Mouse (Mus musculus) lung, adult 2 months (tissue): Measurements from ENCODE around the gene Sec24b. TPM values are rescaled to one million over a fixed set of nuclear protein-coding genes. Genes with fewer than 3 reads are reported as not detected.

ENCODE experiments used
- DNase-seq: peaks from one replicate; pipeline ENCODE4 v3.0.0; 2022
- H3K4me1 ChIP-seq: fragments of 200-500 bp; 2 replicates; pipeline ENCODE4 v1.6.1; 2011; ENCODE audit warnings: low read length; ENCODE audit not compliant: control insufficient read depth, insufficient read depth
- H3K4me3 ChIP-seq: fragments of 200-500 bp; replicated peaks from 2 replicates; pipeline ENCODE3; 2011; ENCODE audit warnings: low read depth, mild to moderate bottlenecking, control low read depth, low read length; ENCODE audit errors: extremely low read depth
- CTCF ChIP-seq: fragments of 200-500 bp; IDR thresholded peaks from 2 replicates; pipeline ENCODE4 v1.5.1; 2011; ENCODE audit warnings: mild to moderate bottlenecking, low read length, control low read depth; ENCODE audit not compliant: insufficient read depth
- POLR2A ChIP-seq: fragments of 200-500 bp; IDR thresholded peaks from 2 replicates; pipeline ENCODE4 v1.6.1; 2011; ENCODE audit warnings: low read depth, mild to moderate bottlenecking, control low read depth, low read length, borderline replicate concordance; ENCODE audit errors: extremely low read depth
- WGBS: fragments of 180-500 bp; shearing (Covaris S2); methylation state at CpG from one replicate; pipeline ENCODE4 v1.1.7; 2018; 5-methylcytosine and 5-hydroxymethylcytosine counted together
- polyA plus RNA-seq: library from polyadenylated mRNA; depleted of rRNA; stranded (reverse); fragments of >200 nt; gene quantifications from 2 replicates; pipeline ENCODE4 v1.2.3, GENCODE M21; 2012; rRNA removed

Gene Sec24b
- polyA plus RNA-seq, 1 experiment: 72.6 TPM

DNA sequence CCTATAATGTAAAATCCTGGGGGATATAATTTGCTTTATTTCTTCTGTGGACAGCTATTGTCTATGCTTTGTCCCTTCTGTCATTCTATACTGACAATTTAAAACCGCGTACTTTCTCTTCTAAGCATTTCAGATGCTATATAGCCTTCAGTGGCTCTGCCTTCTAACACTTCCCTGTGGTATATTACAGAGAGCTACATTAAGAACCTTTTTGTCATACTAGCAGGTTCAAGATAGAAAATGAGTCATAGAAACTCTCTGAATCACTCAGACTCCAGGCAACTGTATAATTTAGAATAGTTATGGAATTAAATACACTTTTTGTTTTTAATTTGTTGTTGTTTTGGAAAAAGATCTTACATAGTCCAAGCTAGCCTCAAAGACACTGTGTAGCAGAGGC is 120.6 kb downstream of the Sec24b start:
- DNase-seq: no peak
- TF ChIP-seq POLR2A (no peak), CTCF (no peak)
- no peaks in the 10 kb centered on the region for H3K4me1 ChIP-seq
- H3K4me3 ChIP-seq: no peak overlapping the region
- WGBS: 93% methylated on average over 2 of the region's 2 CpGs

DNA sequence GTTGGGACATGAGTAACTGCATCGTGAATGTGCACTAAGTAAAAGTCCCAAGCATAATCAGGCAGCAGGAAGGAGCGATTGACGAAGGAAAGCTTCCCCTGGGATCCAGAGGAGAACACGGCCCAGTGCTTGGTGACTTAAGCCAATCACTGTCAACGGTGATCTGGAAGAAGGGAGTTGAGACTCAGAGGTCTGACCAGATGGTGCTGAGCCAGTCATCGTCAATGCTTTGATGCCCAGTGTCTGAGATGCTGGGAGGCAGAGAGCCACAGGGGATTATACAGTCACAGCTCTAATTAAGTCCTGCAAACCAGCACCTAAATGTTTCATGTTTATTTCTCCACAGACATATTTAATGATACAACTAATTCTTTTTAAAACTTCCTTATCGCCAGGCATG is 122.3 kb downstream of the Sec24b start:
- H3K4me1 ChIP-seq: no peaks in the 10 kb centered on the region
- DNase-seq: no peak
- H3K4me3 ChIP-seq: no peak overlapping the region
- WGBS: 69% methylated on average over 7 of the region's 7 CpGs
- no peak for TF ChIP-seq CTCF
- TF ChIP-seq POLR2A: no peak

DNA sequence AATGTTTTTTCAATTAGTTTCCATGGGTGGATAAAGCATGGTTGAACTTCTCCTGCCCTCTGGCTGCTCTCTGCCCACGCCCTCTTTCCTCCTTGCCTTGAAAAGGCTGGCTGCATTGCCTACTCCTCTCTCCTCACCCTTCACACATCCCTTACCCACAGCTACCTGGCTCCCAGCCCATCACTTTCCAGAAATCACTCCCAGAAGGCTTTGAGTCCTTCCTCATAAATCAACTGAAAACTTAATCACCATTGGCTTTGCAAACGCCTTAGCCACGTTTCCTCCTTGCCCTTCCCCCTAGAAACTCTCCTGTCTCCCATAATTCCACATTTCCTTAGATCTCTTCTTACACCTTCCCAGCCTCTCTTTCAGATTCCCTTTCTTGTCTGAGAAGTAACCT is 123.5 kb downstream of the Sec24b start:
- peak; percentile 8 for DNase-seq
- no peak for TF ChIP-seq POLR2A
- no peak for TF ChIP-seq CTCF
- Histone ChIP-seq H3K4me3 (no peak overlapping the region), H3K4me1 (no peaks in the 10 kb centered on the region)
- 30% methylated on average over 3 of the region's 3 CpGs for WGBS

DNA sequence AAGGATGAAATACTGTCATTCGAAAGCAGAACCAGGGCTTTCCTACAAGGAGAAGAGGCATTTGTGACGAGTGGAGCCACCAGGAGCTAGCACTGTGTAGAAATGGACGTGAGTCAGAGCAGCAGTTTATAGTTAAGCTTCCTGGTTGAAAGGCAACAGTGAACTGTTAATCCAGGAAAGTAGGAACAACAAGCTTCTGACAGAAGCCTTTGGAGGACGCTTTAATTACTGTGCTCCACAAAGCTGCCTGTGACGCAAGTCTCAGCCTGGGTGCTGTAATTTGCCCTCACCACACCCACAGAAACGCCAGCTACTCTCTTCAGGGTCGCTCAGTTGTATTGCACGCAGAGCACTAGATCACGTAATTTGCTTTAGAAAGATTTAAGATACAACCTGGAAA is 124.8 kb downstream of the Sec24b start:
- no peak for DNase-seq
- H3K4me1 ChIP-seq: no peaks in the 10 kb centered on the region
- 50% methylated on average over 9 of the region's 9 CpGs for WGBS
- TF ChIP-seq POLR2A (no peak), CTCF (no peak)
- H3K4me3 ChIP-seq: no peak overlapping the region

Other genes with a start within 250 kb of the Sec24b start
- gene Rrh, start 239.0 kb downstream of the Sec24b start, polyA plus RNA-seq: 0.11 TPM in 1 of 2 replicates, not detected in the other
- gene Gar1, start 230.2 kb downstream of the Sec24b start, polyA plus RNA-seq: 18.8 and 22.4 TPM in 2 replicates
- 0.59 and 0.76 TPM in 2 replicates for gene Cfi, start 225.7 kb downstream of the Sec24b start, polyA plus RNA-seq
- gene Pla2g12a, start 182.9 kb downstream of the Sec24b start, polyA plus RNA-seq: 36.4 and 39.1 TPM in 2 replicates
- gene Casp6, start 160.1 kb downstream of the Sec24b start, polyA plus RNA-seq: 40.6 and 41.5 TPM in 2 replicates
- 9.2 and 10.3 TPM in 2 replicates for gene Mcub, start 91.3 kb downstream of the Sec24b start, polyA plus RNA-seq
- 0.07 TPM in 2 replicates for gene Col25a1, start 69.9 kb upstream of the Sec24b start, polyA plus RNA-seq